Mouse (Mus musculus) forebrain, embryonic 12.5 days (tissue): ENCODE results near the gene Kcnma1. TPM values are rescaled to one million over a fixed set of nuclear protein-coding genes. Genes with fewer than 3 reads are reported as not detected.

Source experiments
- ATAC-seq: fragments of 200-750 bp; cut with Nextera tagmentation; 2 replicates; pipeline ENCODE4 v1.8.0; 2017; ENCODE audit warnings: moderate TSS enrichment; ENCODE audit not compliant: low FRiP score
- H3K27ac ChIP-seq: fragments of 300-500 bp; sonication (generic); 2 replicates; pipeline ENCODE4 v1.5.1; 2016; ENCODE audit warnings: mild to moderate bottlenecking
- H3K27me3 ChIP-seq: fragments of 300-500 bp; sonication (generic); 2 replicates; pipeline ENCODE4 v1.6.1; 2016; ENCODE audit warnings: mild to moderate bottlenecking
- H3K36me3 ChIP-seq: fragments of 300-500 bp; sonication (generic); replicated peaks from 2 replicates; pipeline ENCODE4 v1.6.1; 2016; ENCODE audit warnings: mild to moderate bottlenecking
- H3K4me1 ChIP-seq: fragments of 300-500 bp; sonication (generic); 2 replicates; pipeline ENCODE4 v1.6.1; 2016
- H3K4me2 ChIP-seq: fragments of 300-500 bp; sonication (generic); 2 replicates; pipeline ENCODE4 v1.6.1; 2016; ENCODE audit warnings: mild to moderate bottlenecking, moderate library complexity
- H3K4me3 ChIP-seq: fragments of 300-500 bp; sonication (generic); replicated peaks from 2 replicates; pipeline ENCODE4 v1.5.1; 2016; ENCODE audit warnings: mild to moderate bottlenecking
- H3K9ac ChIP-seq: fragments of 300-500 bp; sonication (generic); 2 replicates; pipeline ENCODE4 v1.6.1; 2016; ENCODE audit warnings: mild to moderate bottlenecking
- H3K9me3 ChIP-seq: fragments of 300-500 bp; sonication (generic); 2 replicates; pipeline ENCODE4 v1.6.1; 2016
- WGBS: fragments of 180-500 bp; shearing (Covaris S2); methylation state at CpG from one replicate; pipeline ENCODE4 v1.1.7; 2016; 5-methylcytosine and 5-hydroxymethylcytosine counted together
- polyA plus RNA-seq: library from polyadenylated mRNA; unstranded; fragments of >200 nt; fragmentation: Nextera tagmentation; extraction: Ambion mirVana; gene quantifications from 2 replicates; pipeline ENCODE4 v1.2.1, GENCODE M21; 2016

Gene Kcnma1
- polyA plus RNA-seq, 1 experiment from 2014 or later: 2.6 TPM

- no peak overlapping the region for H3K27ac ChIP-seq
- no peaks in the 10 kb centered on the region for H3K9me3 ChIP-seq
- H3K4me1 ChIP-seq: no peaks in the 10 kb centered on the region
- H3K36me3 ChIP-seq: no peaks in the 10 kb centered on the region
- no peaks in the 10 kb centered on the region for H3K27me3 ChIP-seq
- WGBS: 85% methylated on average over 4 of the region's 4 CpGs
- no peak overlapping the region for H3K4me2 ChIP-seq
- H3K4me3 ChIP-seq: no peak overlapping the region
- no peak overlapping the region for H3K9ac ChIP-seq
- no peak for ATAC-seq
Measured at GRCm38 (mm10) chr14:23475129-23475528, 539.2 kb downstream of the Kcnma1 start.

DNA sequence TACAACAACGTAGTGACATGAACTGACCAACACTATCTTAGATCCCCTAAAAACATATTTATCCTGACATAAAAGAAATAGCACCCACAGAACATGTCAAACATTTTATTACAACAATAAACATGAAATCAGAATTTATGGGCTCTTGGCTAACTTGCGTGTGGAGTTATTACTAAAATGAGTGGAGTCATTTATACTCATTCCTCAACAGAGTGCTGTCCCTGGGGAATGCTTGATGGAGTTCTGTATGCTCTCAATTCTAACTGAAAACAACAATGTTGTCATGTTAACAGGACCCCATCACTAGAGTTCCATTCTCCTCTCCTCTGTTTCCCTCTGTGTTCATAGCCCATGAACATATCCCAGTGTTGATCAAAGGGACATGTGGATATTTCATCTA, 544.2 kb downstream of the Kcnma1 start:
- 0 out of 2 replicates have a peak, but pooled peaks cover 2% of the 10 kb centered on the region for H3K27me3 ChIP-seq
- H3K27ac ChIP-seq: no peak overlapping the region
- H3K9ac ChIP-seq: no peak overlapping the region
- no peak overlapping the region for H3K4me2 ChIP-seq
- ATAC-seq: no peak
- WGBS: 95% methylated on average over 2 of the region's 2 CpGs
- no peak overlapping the region for H3K4me3 ChIP-seq
- H3K9me3 ChIP-seq: no peaks in the 10 kb centered on the region
- no peaks in the 10 kb centered on the region for H3K4me1 ChIP-seq
- no peaks in the 10 kb centered on the region for H3K36me3 ChIP-seq

- Histone ChIP-seq H3K4me3 (no peak overlapping the region), H3K9me3 (no peaks in the 10 kb centered on the region), H3K4me2 (no peak overlapping the region), H3K27ac (no peak overlapping the region), H3K9ac (no peak overlapping the region), H3K36me3 (no peaks in the 10 kb centered on the region), H3K27me3 (peaks cover 27% of the 10 kb centered on the region), H3K4me1 (no peaks in the 10 kb centered on the region)
- no peak for ATAC-seq
- WGBS: 77% methylated on average over 2 of the region's 2 CpGs
Measured at GRCm38 (mm10) chr14:23465135-23465534, 549.2 kb downstream of the Kcnma1 start.

GRCm38 (mm10) chr14:23458560-23458959, 555.7 kb downstream of the Kcnma1 start:
- 64% methylated on average over 4 of the region's 4 CpGs for WGBS
- peaks cover 41% of the 10 kb centered on the region for H3K27me3 ChIP-seq
- H3K4me1 ChIP-seq: peaks cover 6% of the 10 kb centered on the region
- no peak overlapping the region for H3K9ac ChIP-seq
- ATAC-seq: no peak
- H3K4me2 ChIP-seq: no peak overlapping the region
- no peaks in the 10 kb centered on the region for H3K9me3 ChIP-seq
- H3K4me3 ChIP-seq: no peak overlapping the region
- no peak overlapping the region for H3K27ac ChIP-seq
- H3K36me3 ChIP-seq: no peaks in the 10 kb centered on the region

DNA sequence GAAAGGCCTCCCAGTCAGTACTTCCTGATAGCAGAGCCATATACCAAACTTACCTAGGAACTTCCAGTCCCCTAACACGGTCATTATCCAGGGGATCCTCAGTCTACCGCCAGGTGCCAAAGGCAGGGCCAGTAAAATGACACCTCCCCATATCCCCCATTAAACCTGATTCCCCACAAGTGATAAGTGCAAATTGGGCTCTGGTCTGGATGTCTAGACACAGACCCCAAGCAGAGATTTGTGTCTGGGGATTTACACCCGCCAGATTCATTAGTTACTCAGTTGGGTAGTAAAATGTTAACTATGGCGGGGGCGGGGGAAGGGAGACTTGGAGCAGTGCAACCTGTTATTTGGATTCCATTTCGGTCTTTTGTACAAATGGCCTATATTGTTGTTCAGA, 562.6 kb downstream of the Kcnma1 start:
- H3K9ac ChIP-seq: no peak overlapping the region

GRCm38 (mm10) chr14:23437467-23437866, 576.8 kb downstream of the Kcnma1 start:
- Histone ChIP-seq H3K27ac (no peak overlapping the region), H3K4me3 (no peak overlapping the region), H3K4me2 (no peak overlapping the region), H3K9ac (no peak overlapping the region), H3K4me1 (no peaks in the 10 kb centered on the region), H3K27me3 (no peaks in the 10 kb centered on the region), H3K36me3 (no peaks in the 10 kb centered on the region), H3K9me3 (no peaks in the 10 kb centered on the region)
- ATAC-seq: no peak
- WGBS: 89% methylated on average over 3 of the region's 3 CpGs

More for the DNA sequence above, 562.6 kb downstream of the Kcnma1 start:
- no peak for ATAC-seq
- no peak overlapping the region for H3K27ac ChIP-seq
- no peaks in the 10 kb centered on the region for H3K9me3 ChIP-seq
- H3K27me3 ChIP-seq: no peaks in the 10 kb centered on the region
- no peak overlapping the region for H3K4me3 ChIP-seq
- H3K36me3 ChIP-seq: no peaks in the 10 kb centered on the region
- 81% methylated on average over 6 of the region's 6 CpGs for WGBS
- H3K4me1 ChIP-seq: peaks cover 4% of the 10 kb centered on the region; the same call in 1 of the 2 replicates
- H3K4me2 ChIP-seq: no peak overlapping the region

- ATAC-seq: no peak
- Histone ChIP-seq H3K27me3 (no peaks in the 10 kb centered on the region), H3K36me3 (no peaks in the 10 kb centered on the region), H3K9ac (no peak overlapping the region), H3K4me2 (no peak overlapping the region), H3K4me1 (no peaks in the 10 kb centered on the region), H3K9me3 (no peaks in the 10 kb centered on the region), H3K27ac (no peak overlapping the region), H3K4me3 (no peak overlapping the region)
- WGBS: 74% methylated on average over 8 of the region's 8 CpGs
Measured at GRCm38 (mm10) chr14:23435861-23436260, 578.4 kb downstream of the Kcnma1 start.

- 0 out of 2 replicates have a peak, but pooled peaks cover 3% of the 10 kb centered on the region for H3K27me3 ChIP-seq
- no peaks in the 10 kb centered on the region; the same call in 1 of the 2 replicates for H3K4me1 ChIP-seq
- no peak overlapping the region for H3K9ac ChIP-seq
- no peak for ATAC-seq
- no peak overlapping the region for H3K4me2 ChIP-seq
- H3K27ac ChIP-seq: no peak overlapping the region
- WGBS: 88% methylated on average over 2 of the region's 2 CpGs
- H3K4me3 ChIP-seq: no peak overlapping the region
- H3K36me3 ChIP-seq: no peaks in the 10 kb centered on the region
- no peaks in the 10 kb centered on the region for H3K9me3 ChIP-seq
Measured at GRCm38 (mm10) chr14:23430006-23430405, 584.3 kb downstream of the Kcnma1 start.

- Histone ChIP-seq H3K9ac (no peak overlapping the region), H3K9me3 (no peaks in the 10 kb centered on the region), H3K36me3 (no peaks in the 10 kb centered on the region), H3K27me3 (0 out of 2 replicates have a peak, but pooled peaks cover 3% of the 10 kb centered on the region), H3K4me2 (no peak overlapping the region), H3K4me1 (no peaks in the 10 kb centered on the region; the same call in 1 of the 2 replicates), H3K4me3 (no peak overlapping the region), H3K27ac (no peak overlapping the region)
- 31% methylated on average over 4 of the region's 4 CpGs for WGBS
- ATAC-seq: no peak
Measured at GRCm38 (mm10) chr14:23429043-23429442, 585.2 kb downstream of the Kcnma1 start.

DNA sequence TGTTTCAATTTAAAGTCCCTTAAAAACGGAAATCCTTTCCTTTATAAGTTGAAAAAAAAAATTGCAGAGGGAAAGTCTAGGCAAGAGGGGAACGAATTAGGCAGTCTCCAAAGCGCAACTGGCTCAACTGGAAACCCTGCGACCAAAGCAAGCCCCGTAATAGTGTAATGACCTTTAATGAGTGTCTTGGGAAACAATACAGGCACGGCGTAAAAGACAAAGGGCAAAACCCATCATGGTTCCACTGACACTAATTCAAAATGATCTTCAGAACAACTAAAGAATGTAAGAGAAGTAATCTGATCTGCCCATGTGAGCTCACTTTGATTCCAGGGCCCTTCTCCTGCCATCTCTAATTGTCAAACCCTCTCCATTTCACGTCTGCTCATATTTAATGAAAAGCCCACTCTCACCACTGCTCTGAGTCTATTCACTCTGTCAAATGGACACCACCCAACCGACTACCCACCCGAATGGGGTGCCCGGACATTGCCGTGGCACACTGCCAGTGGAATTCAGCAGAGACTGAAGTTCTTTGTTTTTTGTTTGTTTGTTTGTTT, 591.7 kb downstream of the Kcnma1 start:
- Histone ChIP-seq H3K27ac (no peak overlapping the region), H3K4me2 (no peak overlapping the region), H3K36me3 (no peaks in the 10 kb centered on the region), H3K4me1 (peaks cover 4% of the 10 kb centered on the region), H3K27me3 (no peaks in the 10 kb centered on the region), H3K9me3 (no peaks in the 10 kb centered on the region), H3K9ac (no peak overlapping the region), H3K4me3 (no peak overlapping the region)
- ATAC-seq: no peak
- 40% methylated on average over 12 of the region's 12 CpGs for WGBS

DNA sequence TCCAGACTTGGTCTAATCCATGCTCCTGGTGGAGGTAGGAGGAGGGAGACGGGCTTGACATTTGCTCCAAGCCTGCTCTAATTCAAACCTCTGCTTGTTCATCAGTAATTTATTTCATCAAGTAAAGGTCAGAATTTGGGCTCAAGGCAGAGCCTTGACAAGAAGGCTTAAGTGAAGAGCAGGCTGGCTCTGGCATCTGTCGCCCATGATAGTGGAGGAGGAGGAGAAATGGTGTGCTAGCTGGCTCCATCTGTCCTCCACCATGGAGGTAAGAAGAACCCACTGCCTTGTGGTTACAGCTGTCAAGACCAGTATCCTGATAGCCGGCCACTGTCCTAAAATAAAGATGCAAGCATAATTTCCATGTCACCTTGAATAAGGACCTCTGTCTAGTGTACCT, 595.3 kb downstream of the Kcnma1 start:
- H3K27me3 ChIP-seq: no peaks in the 10 kb centered on the region
- H3K9me3 ChIP-seq: no peaks in the 10 kb centered on the region
- no peak overlapping the region for H3K9ac ChIP-seq
- H3K36me3 ChIP-seq: no peaks in the 10 kb centered on the region
- H3K27ac ChIP-seq: no peak overlapping the region
- H3K4me3 ChIP-seq: no peak overlapping the region
- no peak for ATAC-seq
- peaks cover 4% of the 10 kb centered on the region for H3K4me1 ChIP-seq
- H3K4me2 ChIP-seq: no peak overlapping the region
- 94% methylated on average over 3 of the region's 3 CpGs for WGBS

- Histone ChIP-seq H3K27me3 (peaks cover 6% of the 10 kb centered on the region), H3K27ac (no peak overlapping the region), H3K9me3 (no peaks in the 10 kb centered on the region), H3K4me1 (no peaks in the 10 kb centered on the region), H3K36me3 (no peaks in the 10 kb centered on the region), H3K9ac (no peak overlapping the region), H3K4me2 (no peak overlapping the region), H3K4me3 (no peak overlapping the region)
- WGBS: 92% methylated on average over 2 of the region's 2 CpGs
- ATAC-seq: no peak
Measured at GRCm38 (mm10) chr14:23407051-23407450, 607.2 kb downstream of the Kcnma1 start.

DNA sequence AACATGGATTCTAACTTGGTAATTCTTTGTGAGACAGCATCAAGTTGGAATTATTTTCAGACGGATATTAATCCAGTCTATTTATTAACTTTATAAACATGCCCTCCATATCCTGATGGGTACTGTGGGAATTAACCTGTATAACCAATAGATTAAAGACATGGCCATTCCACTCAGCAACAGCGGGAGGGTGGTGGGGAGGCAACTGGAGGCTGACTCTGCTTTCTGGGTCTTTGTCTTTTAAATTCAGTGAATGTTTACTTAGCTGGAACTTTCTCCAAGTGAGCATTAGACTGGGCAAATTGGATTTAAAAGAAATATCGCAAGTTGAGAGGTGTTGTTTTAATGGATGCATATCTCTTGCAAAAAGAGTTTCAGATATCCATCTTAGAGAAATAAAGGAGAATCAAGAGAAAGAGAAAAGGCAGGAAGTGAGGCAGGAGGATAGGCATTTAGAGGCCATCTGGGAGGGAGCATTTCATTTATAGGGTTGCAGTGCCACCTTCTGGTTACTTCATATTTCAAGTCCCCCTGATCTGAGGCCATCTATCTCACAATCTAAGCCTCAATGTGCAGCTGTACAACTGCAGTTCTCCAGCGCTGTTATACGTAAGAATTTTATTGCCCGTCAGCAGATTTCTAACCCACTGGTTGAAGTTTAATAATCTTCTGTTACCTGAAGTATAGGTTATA, 613.4 kb downstream of the Kcnma1 start:
- H3K4me3 ChIP-seq: no peak overlapping the region
- H3K4me2 ChIP-seq: no peak overlapping the region
- ATAC-seq: peak; percentile 83
- H3K27me3 ChIP-seq: peaks cover 20% of the 10 kb centered on the region
- no peaks in the 10 kb centered on the region for H3K36me3 ChIP-seq
- WGBS: 17% methylated on average over 6 of the region's 6 CpGs
- no peak overlapping the region for H3K9ac ChIP-seq
- H3K27ac ChIP-seq: no peak overlapping the region
- H3K4me1 ChIP-seq: no peaks in the 10 kb centered on the region; the same call in 1 of the 2 replicates
- no peaks in the 10 kb centered on the region for H3K9me3 ChIP-seq
